Mouse (Mus musculus): ENCODE measurements around the gene Auts2. TPM values are rescaled to one million over a fixed set of nuclear protein-coding genes. Genes with fewer than 3 reads are reported as not detected.

Auts2 gene
- polyA plus RNA-seq, 1 experiment from 2014 or later: 74.1 TPM

DNA sequence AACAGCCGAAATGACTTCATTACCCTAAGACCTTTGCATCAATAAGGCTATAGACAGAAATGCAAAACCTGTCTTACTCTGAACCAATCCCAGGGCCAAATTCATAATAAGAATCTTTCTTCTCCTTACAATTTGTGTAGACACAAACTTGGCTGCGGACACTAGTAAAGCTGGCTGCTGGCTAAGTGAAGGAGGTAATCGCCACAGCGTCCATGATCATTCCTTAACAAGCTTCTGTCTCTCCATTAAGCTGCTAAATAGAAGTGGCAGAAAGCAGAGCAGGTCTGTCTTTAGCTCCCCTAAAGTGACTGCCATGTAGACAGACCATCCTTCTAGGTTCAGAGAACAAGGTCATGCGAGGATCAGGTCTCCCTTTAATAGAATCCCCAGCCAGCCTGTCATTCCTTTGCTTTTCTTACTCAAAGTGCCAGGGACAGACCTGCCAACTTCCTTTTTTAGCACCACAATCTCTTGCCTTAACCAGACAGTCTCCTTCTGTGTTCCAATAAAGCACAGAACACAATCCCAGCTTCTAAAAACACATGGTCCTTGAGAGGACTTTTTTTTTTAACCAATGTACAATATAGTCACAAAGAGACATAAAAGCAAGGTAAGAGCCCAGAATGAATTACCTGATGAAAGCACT is 70.8 kb downstream of the Auts2 start:
- Histone ChIP-seq H3K9ac (no peak overlapping the region), H3K27me3 (replicated peaks) (no peaks in the 10 kb centered on the region), H3K4me1 (peaks cover 24% of the 10 kb centered on the region), H3K9me3 (no peaks in the 10 kb centered on the region), H3K4me3 (no peak overlapping the region), H3K27ac (no peak overlapping the region), H3K36me3 (no peaks in the 10 kb centered on the region), H3K4me2 (replicated peaks) (no peak overlapping the region)
- 89% methylated on average over 5 of the region's 5 CpGs for WGBS
- no peak for ATAC-seq (ENCODE audit: low FRiP score, low read depth)

- Histone ChIP-seq H3K4me1 (peaks cover 20% of the 10 kb centered on the region), H3K9ac (no peak overlapping the region), H3K4me3 (no peak overlapping the region), H3K36me3 (no peaks in the 10 kb centered on the region), H3K27me3 (replicated peaks) (no peaks in the 10 kb centered on the region), H3K27ac (no peak overlapping the region), H3K9me3 (no peaks in the 10 kb centered on the region), H3K4me2 (replicated peaks) (no peak overlapping the region)
- WGBS: 75% methylated on average over 2 of the region's 2 CpGs
- ATAC-seq (ENCODE audit: low FRiP score, low read depth): no peak
Measured at GRCm38 (mm10) chr5:132467364-132467743, 75.8 kb downstream of the Auts2 start.

- Histone ChIP-seq H3K4me2 (replicated peaks) (no peak overlapping the region), H3K36me3 (no peaks in the 10 kb centered on the region), H3K9ac (no peak overlapping the region), H3K4me3 (no peak overlapping the region), H3K4me1 (peaks cover 20% of the 10 kb centered on the region), H3K27me3 (replicated peaks) (no peaks in the 10 kb centered on the region), H3K27ac (no peak overlapping the region), H3K9me3 (no peaks in the 10 kb centered on the region)
- no peak for ATAC-seq (ENCODE audit: low FRiP score, low read depth)
- WGBS: 54% methylated on average over 16 of the region's 16 CpGs
Measured at GRCm38 (mm10) chr5:132466427-132467363, 76.4 kb downstream of the Auts2 start.

- Histone ChIP-seq H3K4me1 (peaks cover 18% of the 10 kb centered on the region), H3K27me3 (replicated peaks) (no peaks in the 10 kb centered on the region), H3K27ac (no peak overlapping the region), H3K4me2 (replicated peaks) (no peak overlapping the region), H3K9ac (no peak overlapping the region), H3K9me3 (no peaks in the 10 kb centered on the region), H3K4me3 (no peak overlapping the region), H3K36me3 (no peaks in the 10 kb centered on the region)
- 73% methylated on average over 11 of the region's 11 CpGs for WGBS
- ATAC-seq (ENCODE audit: low FRiP score, low read depth): no peak
Measured at GRCm38 (mm10) chr5:132462560-132462959, 80.6 kb downstream of the Auts2 start.

DNA sequence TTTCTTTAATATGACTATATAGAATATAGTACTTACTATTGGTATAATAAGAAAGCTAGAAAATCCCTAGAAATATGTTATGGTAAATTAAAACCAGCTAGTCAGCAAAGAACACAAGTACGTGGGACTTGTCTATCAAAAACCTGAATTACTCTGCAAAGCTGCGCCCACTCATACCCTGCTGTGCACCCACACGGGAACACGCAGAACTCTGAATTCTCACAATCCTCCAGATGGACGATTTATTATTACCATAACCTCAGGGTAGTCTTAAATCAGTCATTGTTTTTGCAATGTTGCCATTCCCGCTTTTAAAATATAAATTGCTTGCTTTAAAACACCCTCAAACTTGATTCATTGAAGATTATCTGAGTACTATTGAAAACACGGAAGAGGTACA is 84.6 kb downstream of the Auts2 start:
- H3K4me2 ChIP-seq (replicated peaks): no peak overlapping the region
- no peak overlapping the region for H3K4me3 ChIP-seq
- no peak overlapping the region for H3K9ac ChIP-seq
- 46% methylated on average over 7 of the region's 7 CpGs for WGBS
- H3K36me3 ChIP-seq: no peaks in the 10 kb centered on the region
- ATAC-seq (ENCODE audit: low FRiP score, low read depth): no peak
- H3K27me3 ChIP-seq (replicated peaks): no peaks in the 10 kb centered on the region
- H3K4me1 ChIP-seq: peaks cover 10% of the 10 kb centered on the region; the same call in 1 of the 2 replicates
- H3K27ac ChIP-seq: no peak overlapping the region
- no peaks in the 10 kb centered on the region for H3K9me3 ChIP-seq

- WGBS: 74% methylated on average over 2 of the region's 2 CpGs
- ATAC-seq (ENCODE audit: low FRiP score, low read depth): no peak
- no peak overlapping the region for H3K4me3 ChIP-seq
- no peak overlapping the region for H3K4me2 ChIP-seq (replicated peaks)
- H3K4me1 ChIP-seq: peaks cover 20% of the 10 kb centered on the region
- no peak overlapping the region for H3K27ac ChIP-seq
- no peaks in the 10 kb centered on the region for H3K27me3 ChIP-seq (replicated peaks)
- H3K36me3 ChIP-seq: no peaks in the 10 kb centered on the region
- no peaks in the 10 kb centered on the region for H3K9me3 ChIP-seq
- H3K9ac ChIP-seq: no peak overlapping the region
Measured at GRCm38 (mm10) chr5:132452381-132452780, 90.8 kb downstream of the Auts2 start.

- ATAC-seq (ENCODE audit: low FRiP score, low read depth): no peak
Measured at GRCm38 (mm10) chr5:132450071-132450470, 93.1 kb downstream of the Auts2 start.

GRCm38 (mm10) chr5:132448401-132449066 is 94.6 kb downstream of the Auts2 start:
- H3K4me3 ChIP-seq: no peak overlapping the region
- H3K4me1 ChIP-seq: peaks cover 19% of the 10 kb centered on the region
- H3K36me3 ChIP-seq: no peaks in the 10 kb centered on the region
- H3K27me3 ChIP-seq (replicated peaks): no peaks in the 10 kb centered on the region
- H3K9me3 ChIP-seq: no peaks in the 10 kb centered on the region
- no peak overlapping the region for H3K4me2 ChIP-seq (replicated peaks)
- 59% methylated on average over 6 of the region's 6 CpGs for WGBS
- no peak overlapping the region for H3K27ac ChIP-seq
- no peak overlapping the region for H3K9ac ChIP-seq
- no peak for ATAC-seq (ENCODE audit: low FRiP score, low read depth)

More at GRCm38 (mm10) chr5:132450071-132450470, 93.1 kb downstream of the Auts2 start:
- H3K9me3 ChIP-seq: no peaks in the 10 kb centered on the region
- no peaks in the 10 kb centered on the region for H3K27me3 ChIP-seq (replicated peaks)
- 93% methylated on average over 3 of the region's 3 CpGs for WGBS
- peaks cover 20% of the 10 kb centered on the region for H3K4me1 ChIP-seq
- H3K4me2 ChIP-seq (replicated peaks): no peak overlapping the region
- H3K4me3 ChIP-seq: no peak overlapping the region
- H3K36me3 ChIP-seq: no peaks in the 10 kb centered on the region
- no peak overlapping the region for H3K27ac ChIP-seq
- H3K9ac ChIP-seq: no peak overlapping the region

DNA sequence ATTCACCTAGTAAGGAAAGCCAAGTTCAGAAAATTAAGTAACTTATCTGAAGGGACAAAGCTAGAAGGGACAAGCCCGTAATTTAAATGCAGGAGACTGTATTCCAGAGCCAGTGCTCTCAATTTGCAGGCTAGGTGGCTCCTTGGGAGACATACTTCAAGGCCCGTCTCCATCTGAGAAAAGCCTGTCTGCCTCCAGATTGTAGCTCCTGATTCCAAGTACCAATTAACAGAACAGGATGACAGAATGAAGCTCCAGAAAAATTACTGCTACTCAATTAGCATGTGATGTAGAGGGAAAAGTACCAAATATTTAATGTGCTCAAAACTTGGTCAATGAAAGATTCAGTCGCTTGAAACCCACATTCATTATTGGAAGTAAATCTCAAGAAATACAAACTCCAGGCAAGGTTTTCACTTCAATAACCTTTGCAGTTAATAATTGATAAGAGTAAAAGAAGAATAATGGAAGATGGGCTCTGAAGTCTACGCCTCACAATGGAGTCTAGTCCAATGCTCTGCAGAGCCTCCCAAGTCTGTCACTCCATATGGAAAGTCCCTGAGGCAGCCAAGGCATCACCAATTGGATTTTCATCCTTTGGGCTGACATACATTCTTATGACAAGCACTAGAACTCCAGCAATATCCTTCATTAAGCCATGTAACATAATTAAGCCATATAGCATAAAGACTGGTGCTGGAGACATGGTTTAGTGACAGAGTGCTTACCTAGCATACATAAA is 97.8 kb downstream of the Auts2 start:
- Histone ChIP-seq H3K4me3 (no peak overlapping the region), H3K9me3 (no peaks in the 10 kb centered on the region), H3K27me3 (replicated peaks) (no peaks in the 10 kb centered on the region), H3K9ac (no peak overlapping the region), H3K4me2 (replicated peaks) (no peak overlapping the region), H3K4me1 (peaks cover 18% of the 10 kb centered on the region), H3K27ac (no peak overlapping the region), H3K36me3 (no peaks in the 10 kb centered on the region)
- no peak for ATAC-seq (ENCODE audit: low FRiP score, low read depth)
- 82% methylated on average over 4 of the region's 4 CpGs for WGBS

DNA sequence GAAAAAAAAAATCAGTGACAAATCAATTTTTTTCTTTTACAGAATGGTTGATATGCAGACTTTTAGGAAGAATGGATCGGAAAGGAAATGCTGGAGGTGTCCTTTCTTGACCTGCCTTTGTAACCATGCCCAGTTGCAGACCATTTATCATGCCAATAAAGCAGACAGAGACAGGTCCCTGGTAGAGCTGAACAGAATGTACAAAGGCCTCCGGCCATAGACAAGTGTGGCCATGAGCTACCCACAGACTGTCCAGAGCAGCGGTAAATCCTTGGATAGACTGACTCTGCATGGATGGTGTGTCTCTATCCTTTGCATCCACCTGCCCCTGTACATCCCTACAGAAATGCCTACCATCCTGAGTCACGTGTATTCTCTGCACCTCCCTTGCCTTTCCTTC is 100.2 kb downstream of the Auts2 start:
- WGBS: 31% methylated on average over 4 of the region's 4 CpGs
- Histone ChIP-seq H3K9me3 (no peaks in the 10 kb centered on the region), H3K9ac (no peak overlapping the region), H3K4me2 (replicated peaks) (no peak overlapping the region), H3K36me3 (no peaks in the 10 kb centered on the region), H3K4me3 (no peak overlapping the region), H3K27me3 (replicated peaks) (no peaks in the 10 kb centered on the region), H3K27ac (no peak overlapping the region), H3K4me1 (peaks cover 26% of the 10 kb centered on the region)
- no peak for ATAC-seq (ENCODE audit: low FRiP score, low read depth)

GRCm38 (mm10) chr5:132438414-132438813 is 104.7 kb downstream of the Auts2 start:
- H3K9ac ChIP-seq: no peak overlapping the region
- 61% methylated on average over 4 of the region's 4 CpGs for whole genome bisulfite sequencing
- peaks cover 29% of the 10 kb centered on the region for H3K4me1 ChIP-seq
- H3K27ac ChIP-seq: no peak overlapping the region
- no peak for ATAC-seq (ENCODE audit: low FRiP score, low read depth)
- no peaks in the 10 kb centered on the region for H3K27me3 ChIP-seq (replicated peaks)
- H3K36me3 ChIP-seq: no peaks in the 10 kb centered on the region
- H3K4me2 ChIP-seq (replicated peaks): no peak overlapping the region
- H3K9me3 ChIP-seq: no peaks in the 10 kb centered on the region
- no peak overlapping the region for H3K4me3 ChIP-seq

- H3K9me3 ChIP-seq: no peaks in the 10 kb centered on the region
- 72% methylated on average over 8 of the region's 8 CpGs for WGBS
- H3K27me3 ChIP-seq (replicated peaks): no peaks in the 10 kb centered on the region
- peaks cover 24% of the 10 kb centered on the region for H3K4me1 ChIP-seq
- no peak for ATAC-seq (ENCODE audit: low FRiP score, low read depth)
- H3K4me2 ChIP-seq (replicated peaks): no peak overlapping the region
- no peaks in the 10 kb centered on the region for H3K36me3 ChIP-seq
- H3K4me3 ChIP-seq: no peak overlapping the region
- H3K9ac ChIP-seq: no peak overlapping the region
- no peak overlapping the region for H3K27ac ChIP-seq
Measured at GRCm38 (mm10) chr5:132437994-132438393, 105.2 kb downstream of the Auts2 start.

All from neural tube, embryonic 12.5 days (tissue).